Mouse (Mus musculus) ovary, postnatal 14 days (tissue): Measurements from ENCODE around the gene Olfr1395.

Source experiments
- DNase-seq: peaks from one replicate; pipeline ENCODE4 v3.0.0; 2022; ENCODE audit warnings: low spot score

Olfr1395 gene

GRCm38 (mm10) chr11:49141974-49142373 lies at the start of gene Olfr1395:
TSS of gene Olfr1395 (plus strand) at chr11:49142274.
- DNase-seq: no peak

- DNase-seq: no peak
Measured at GRCm38 (mm10) chr11:49092786-49093185, 49.3 kb upstream of the Olfr1395 start.

GRCm38 (mm10) chr11:49093861-49094660 lies 48.0 kb upstream of the Olfr1395 start:
- no peak for DNase-seq

GRCm38 (mm10) chr11:49095367-49095766 lies 46.7 kb upstream of the Olfr1395 start:
- DNase-seq: no peak

GRCm38 (mm10) chr11:49100409-49100808 lies 41.7 kb upstream of the Olfr1395 start:
- DNase-seq: no peak

- no peak for DNase-seq
Measured at GRCm38 (mm10) chr11:49101500-49101899, 40.6 kb upstream of the Olfr1395 start.

GRCm38 (mm10) chr11:49103047-49103693 lies 38.9 kb upstream of the Olfr1395 start:
- peak; percentile 84 for DNase-seq

GRCm38 (mm10) chr11:49105752-49106151 lies 36.3 kb upstream of the Olfr1395 start:
- DNase-seq: no peak

GRCm38 (mm10) chr11:49107650-49108537 lies 34.2 kb upstream of the Olfr1395 start:
- no peak for DNase-seq

- DNase-seq: no peak
Measured at GRCm38 (mm10) chr11:49108833-49109232, 33.2 kb upstream of the Olfr1395 start.

GRCm38 (mm10) chr11:49111000-49111399 lies 31.1 kb upstream of the Olfr1395 start:
- DNase-seq: no peak

- no peak for DNase-seq
Measured at GRCm38 (mm10) chr11:49112624-49113219, 29.4 kb upstream of the Olfr1395 start.

- no peak for DNase-seq
Measured at GRCm38 (mm10) chr11:49114158-49114557, 27.9 kb upstream of the Olfr1395 start.

- DNase-seq: no peak
Measured at GRCm38 (mm10) chr11:49114774-49115173, 27.3 kb upstream of the Olfr1395 start, which contains the start of gene Olfr1396. TSS of gene Olfr1396 (minus strand) at chr11:49114874.

GRCm38 (mm10) chr11:49119635-49120034 lies 22.4 kb upstream of the Olfr1395 start:
- no peak for DNase-seq

GRCm38 (mm10) chr11:49124169-49124568 lies 17.9 kb upstream of the Olfr1395 start:
- DNase-seq: no peak

- DNase-seq: no peak
Measured at GRCm38 (mm10) chr11:49154077-49154476, 12.0 kb downstream of the Olfr1395 start, which contains the start of gene Olfr1394. TSS of gene Olfr1394 (plus strand) at chr11:49154377.

- no peak for DNase-seq
Measured at GRCm38 (mm10) chr11:49156821-49157814, 15.0 kb downstream of the Olfr1395 start.

GRCm38 (mm10) chr11:49168839-49169611 lies 27.0 kb downstream of the Olfr1395 start:
- DNase-seq: no peak

- DNase-seq: no peak
Measured at GRCm38 (mm10) chr11:49170576-49170975, 28.5 kb downstream of the Olfr1395 start.
